Mouse (Mus musculus) ES-E14 (cell line): ENCODE measurements around the gene 4933428G20Rik. TPM values are rescaled to one million over a fixed set of nuclear protein-coding genes. Genes with fewer than 3 reads are reported as not detected.

Experiments
- DNase-seq: peaks from one replicate; pipeline ENCODE4 v3.0.0-alpha.2; 2013; ENCODE audit warnings: low read depth, low spot score
- H3K27ac ChIP-seq: 2 replicates; pipeline ENCODE4 v1.5.1; 2012; ENCODE audit warnings: low read depth, mild to moderate bottlenecking, low read length, moderate library complexity, mixed read lengths; ENCODE audit not compliant: poor library complexity, insufficient read depth, severe bottlenecking
- H3K36me3 ChIP-seq: 2 replicates; pipeline ENCODE4 v1.6.1; 2012; ENCODE audit warnings: mild to moderate bottlenecking, low read length, moderate library complexity, mixed read lengths; ENCODE audit not compliant: control insufficient read depth, poor library complexity, insufficient read depth, severe bottlenecking
- H3K4me1 ChIP-seq, 2 experiments: fragments of 150-350 bp in 1 of 2; sonication (generic) in 1 of 2; 2 replicates each; pipeline ENCODE4 v1.6.1; 2012; ENCODE audit warnings: low read length in 2 of 2, mild to moderate bottlenecking in 1 of 2, mixed read lengths in 1 of 2; ENCODE audit not compliant: control insufficient read depth in 2 of 2, insufficient read depth in 2 of 2, poor library complexity in 1 of 2
- H3K4me3 ChIP-seq, 2 experiments: fragments of 150-350 bp in 1 of 2; sonication (generic) in 1 of 2; 2 replicates each; pipeline ENCODE4 v1.5.1; 2012; ENCODE audit warnings: low read length in 2 of 2, low read depth in 1 of 2, mild to moderate bottlenecking in 1 of 2, mixed read lengths in 1 of 2; ENCODE audit not compliant: insufficient read depth in 1 of 2, poor library complexity in 1 of 2, severe bottlenecking in 1 of 2
- H3K9ac ChIP-seq: 2 replicates; pipeline ENCODE4 v1.6.1; 2012; ENCODE audit warnings: low read depth, mild to moderate bottlenecking, low read length, mixed read lengths; ENCODE audit not compliant: poor library complexity, insufficient read depth, severe bottlenecking
- H3K9me3 ChIP-seq: fragments of 150-350 bp; sonication (generic); 2 replicates; pipeline ENCODE4 v1.6.1; 2012; ENCODE audit warnings: low read depth, mild to moderate bottlenecking, low read length; ENCODE audit not compliant: control insufficient read depth, insufficient read depth
- CHD2 ChIP-seq: IDR thresholded peaks from 2 replicates; pipeline ENCODE4 v1.6.1; 2014; ENCODE audit warnings: mild to moderate bottlenecking, low read depth, low read length, inconsistent platforms
- HCFC1 ChIP-seq: IDR thresholded peaks from 2 replicates; pipeline ENCODE4 v1.6.1; 2012; ENCODE audit warnings: low read length, inconsistent platforms, borderline replicate concordance; ENCODE audit not compliant: insufficient read depth
- MAFK ChIP-seq: IDR thresholded peaks from 2 replicates; pipeline ENCODE4 v1.6.1; 2014; ENCODE audit warnings: mild to moderate bottlenecking, low read depth, low read length, inconsistent platforms; ENCODE audit not compliant: insufficient read depth
- ZC3H11A ChIP-seq: IDR thresholded peaks from 2 replicates; pipeline ENCODE4 v1.6.1; 2012; ENCODE audit warnings: low read depth, mild to moderate bottlenecking, inconsistent platforms, low read length, borderline replicate concordance
- ZNF384 ChIP-seq: IDR thresholded peaks from 2 replicates; pipeline ENCODE4 v1.6.1; 2012; ENCODE audit warnings: low read depth, low read length, inconsistent platforms
- in situ Hi-C, 2 experiments: fragments of 600-800 bp; cut with MboI; formaldehyde crosslinking; loops; one replicate each; pipeline ENCODE4 v1.15.1; 2025; ENCODE audit warnings: low sequenced_read_pairs in 2 of 2, inconsistent platforms in 1 of 2; ENCODE audit not compliant: unreplicated experiment in 2 of 2
- total RNA-seq: library from RNA; depleted of rRNA; stranded (reverse); fragments of 300-350 nt; gene quantifications from 2 replicates; pipeline ENCODE4 v1.2.3, GENCODE M21; 2012

4933428G20Rik gene
- total RNA-seq, 1 experiment: 0.36 TPM

GRCm38 (mm10) chr11:97477431-97477830, 22.7 kb downstream of the 4933428G20Rik start:
- peaks cover 30% of the 10 kb centered on the region for H3K36me3 ChIP-seq

DNA sequence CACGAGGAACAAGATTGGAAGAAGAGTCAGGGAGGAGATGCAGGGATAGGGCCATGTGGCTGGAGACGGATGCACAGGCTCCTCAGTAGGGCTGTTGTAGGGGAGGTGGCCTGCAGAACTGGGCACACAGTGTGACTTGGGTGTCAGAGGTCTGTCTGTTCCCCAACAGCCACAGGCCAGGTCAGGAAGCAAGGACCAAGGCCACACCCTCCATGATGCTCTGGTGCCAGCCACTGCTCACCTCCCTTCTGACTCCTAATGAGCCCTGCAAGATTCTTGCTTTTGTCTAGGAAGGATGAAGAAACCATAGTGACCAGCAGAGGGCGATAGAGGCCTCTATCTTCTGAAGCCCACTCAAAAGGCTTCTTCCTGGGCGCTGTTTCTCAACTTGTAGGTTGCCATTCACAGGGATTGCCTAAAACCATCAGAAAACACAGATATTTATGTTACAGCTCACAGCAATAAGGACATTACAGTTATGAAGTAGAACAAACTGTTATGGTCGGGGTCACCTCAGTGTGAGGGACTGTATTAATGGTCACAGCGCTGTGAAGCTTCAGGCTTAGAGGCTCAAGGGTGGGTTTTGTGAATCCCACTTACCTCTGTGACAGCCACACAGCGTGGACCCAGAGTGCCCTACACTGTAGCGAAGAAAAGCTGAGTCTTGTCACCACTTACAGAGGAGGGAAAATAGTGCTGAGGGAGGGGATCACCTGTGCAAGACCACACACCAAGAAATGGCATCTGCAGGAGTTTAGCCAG, 23.6 kb downstream of the 4933428G20Rik start:
- in situ Hi-C loops: no loop called here
- Histone ChIP-seq H3K4me1 (no peaks in the 10 kb centered on the region), H3K4me3 (no peak overlapping the region), H3K36me3 (peaks cover 27% of the 10 kb centered on the region), H3K9ac (no peak overlapping the region), H3K27ac (no peak overlapping the region), H3K9me3 (no peaks in the 10 kb centered on the region)
- TF ChIP-seq HCFC1: no peak
- no peak for TF ChIP-seq ZNF384
- DNase-seq: peak; percentile 89

More at GRCm38 (mm10) chr11:97477431-97477830, 22.7 kb downstream of the 4933428G20Rik start:
- H3K4me3 ChIP-seq: no peak overlapping the region
- no peak overlapping the region for H3K27ac ChIP-seq
- H3K9me3 ChIP-seq: no peaks in the 10 kb centered on the region
- H3K9ac ChIP-seq: no peak overlapping the region
- in situ Hi-C loops: no loop called here
- no peaks in the 10 kb centered on the region for H3K4me1 ChIP-seq
- DNase-seq: no peak
- TF ChIP-seq CHD2 (no peak), ZC3H11A (no peak), ZNF384 (no peak), HCFC1 (no peak), MAFK (no peak)

DNA sequence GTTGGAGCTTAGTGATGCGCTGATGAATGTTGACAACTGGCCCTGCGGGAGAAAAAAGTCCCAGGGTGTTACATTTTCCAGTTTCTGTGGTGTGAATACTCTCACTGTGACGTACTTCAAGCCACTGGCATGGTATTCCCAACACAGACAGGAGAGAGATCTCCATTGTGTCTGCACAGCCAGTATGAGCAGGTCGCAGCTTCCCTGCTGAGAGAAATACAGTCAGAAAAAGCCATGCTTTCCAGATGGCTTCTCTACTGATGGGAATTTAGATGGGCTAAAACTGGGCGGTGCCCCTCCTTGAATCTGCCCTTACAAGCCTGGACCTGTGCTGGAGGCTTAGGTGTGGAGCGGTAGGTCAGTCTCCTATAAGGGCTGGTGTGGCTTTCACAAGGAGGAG, 28.9 kb downstream of the 4933428G20Rik start:
- H3K4me3 ChIP-seq: no peak overlapping the region
- no peak overlapping the region for H3K9ac ChIP-seq
- H3K4me1 ChIP-seq: peaks cover 0 to 10% of the 10 kb centered on the region in 2 experiments; a peak in 2 of 4 replicates
- peak; percentile 75 for DNase-seq
- H3K36me3 ChIP-seq: peaks cover 27% of the 10 kb centered on the region
- in situ Hi-C loops: no loop called here
- H3K9me3 ChIP-seq: no peaks in the 10 kb centered on the region
- H3K27ac ChIP-seq: peak overlapping the region; percentile 25; the same call in 1 of the 2 replicates
- TF ChIP-seq CHD2 (no peak), ZC3H11A (no peak), MAFK (no peak), HCFC1 (no peak)

DNA sequence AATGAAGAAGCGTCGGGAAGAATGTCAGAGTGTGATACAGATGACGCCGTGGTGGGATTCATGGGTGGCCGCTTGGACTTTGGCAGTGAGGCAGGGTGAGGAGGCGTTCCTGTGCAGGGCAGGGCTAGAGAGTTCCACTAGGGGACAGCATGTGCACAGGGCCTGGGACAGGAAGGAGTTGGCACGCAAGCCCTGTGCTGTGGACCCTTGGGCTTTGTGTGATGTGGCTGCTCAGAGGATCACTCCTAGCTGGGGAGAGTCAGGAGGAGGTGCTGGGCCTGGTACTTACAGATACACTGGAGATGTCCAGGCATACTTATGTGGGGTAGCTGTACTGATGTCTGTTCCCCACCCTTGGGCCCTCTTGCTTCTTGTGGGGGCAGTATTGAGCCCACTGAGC, 30.3 kb downstream of the 4933428G20Rik start:
- in situ Hi-C loops: no loop called here
- H3K4me3 ChIP-seq: no peak overlapping the region
- no peak for TF ChIP-seq HCFC1
- peaks cover 0 to 10% of the 10 kb centered on the region in 2 experiments; a peak in 2 of 4 replicates for H3K4me1 ChIP-seq
- H3K9ac ChIP-seq: no peak overlapping the region
- H3K36me3 ChIP-seq: peaks cover 28% of the 10 kb centered on the region
- no peaks in the 10 kb centered on the region for H3K9me3 ChIP-seq
- no peak for DNase-seq
- no peak overlapping the region for H3K27ac ChIP-seq

DNA sequence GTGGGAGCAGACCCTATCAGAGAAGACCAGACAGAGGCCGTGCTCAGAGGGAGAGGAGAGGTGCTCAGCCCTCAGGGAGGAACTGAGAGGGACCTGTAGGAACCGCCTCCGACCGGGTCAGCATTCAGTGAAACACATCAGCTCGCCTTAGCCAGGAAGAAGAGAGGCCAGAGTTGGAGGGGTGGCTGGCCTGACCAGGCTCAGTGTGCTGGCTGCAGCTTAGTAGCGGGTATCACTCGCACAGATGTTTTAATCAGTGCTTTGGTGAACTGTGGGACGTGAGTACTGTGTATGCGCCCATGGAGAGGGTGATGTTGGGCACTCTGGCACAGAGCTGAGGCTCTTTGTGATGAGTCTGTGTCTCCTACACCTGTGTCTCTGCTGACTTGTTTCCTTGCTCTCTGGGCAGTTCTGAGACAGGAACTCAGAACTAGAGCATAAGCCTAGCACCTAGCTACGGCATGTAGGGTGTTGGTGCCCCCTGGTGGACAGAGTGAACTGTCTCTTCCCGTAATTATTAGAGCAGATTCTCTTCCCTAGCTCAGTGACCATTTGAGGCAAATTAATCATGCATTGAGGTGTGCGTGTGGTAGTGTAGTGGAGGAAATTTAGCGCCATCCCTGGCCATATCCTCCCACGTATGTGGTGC, 31.4 kb downstream of the 4933428G20Rik start:
- peak overlapping the region; percentile 2; the same call in 1 of the 2 replicates for H3K27ac ChIP-seq
- peaks cover 39% of the 10 kb centered on the region for H3K36me3 ChIP-seq
- no peaks in the 10 kb centered on the region for H3K9me3 ChIP-seq
- no peak for TF ChIP-seq MAFK
- TF ChIP-seq ZC3H11A: peak; percentile 70; the same call in 1 of the 2 replicates
- no peak overlapping the region for H3K4me3 ChIP-seq
- in situ Hi-C loops: no loop called here
- peaks cover 0 to 12% of the 10 kb centered on the region in 2 experiments; a peak in 2 of 4 replicates for H3K4me1 ChIP-seq
- H3K9ac ChIP-seq: no peak overlapping the region
- peak; percentile 89 for DNase-seq
